Mouse (Mus musculus): ENCODE measurements at regions not wholly inside any gene's neighbourhood (a gene's known extent, or its start where the extent isn't known, plus 50 kb on each side); places are given as distances from the start of the nearest gene placed in this dataset.
A peak's percentile ranks its signal among the peaks of the same experiment; 100 is the strongest.

GRCm38 (mm10) chr11:114481037-114481436, 187.3 kb upstream of the Rpl38 start:
- Histone ChIP-seq H3K27me3 (ENCODE audit: insufficient read depth, low read length) (no peaks in the 10 kb centered on the region), H3K4me1 (ENCODE audit: insufficient read depth) (no peaks in the 10 kb centered on the region), H3K9ac (no peak overlapping the region), H3K4me2 (ENCODE audit: low read depth) (no peak overlapping the region), H3K9me3 (ENCODE audit: low read length) (no peaks in the 10 kb centered on the region), H3K36me3 (ENCODE audit: insufficient read depth) (no peaks in the 10 kb centered on the region), H3K27ac (ENCODE audit: low read depth, low read length) (no peak overlapping the region), H3K4me3 (ENCODE audit: low read depth, low read length) (no peak overlapping the region)
- no peak for ATAC-seq
- TF ChIP-seq CTCF (IDR thresholded peaks at IDR 0.05; ENCODE audit: low read depth): no peak; the same call in 1 of the 2 replicates
- DNase-seq: no peak
- 71% methylated on average over 7 of the region's 7 CpGs for WGBS

GRCm38 (mm10) chr11:114480119-114480540, 188.2 kb upstream of the Rpl38 start:
- Histone ChIP-seq H3K27ac (ENCODE audit: low read depth, low read length) (no peak overlapping the region), H3K4me3 (ENCODE audit: low read depth, low read length) (no peak overlapping the region), H3K4me2 (ENCODE audit: low read depth) (no peak overlapping the region), H3K4me1 (ENCODE audit: insufficient read depth) (no peaks in the 10 kb centered on the region), H3K9me3 (ENCODE audit: low read length) (no peaks in the 10 kb centered on the region), H3K36me3 (ENCODE audit: insufficient read depth) (no peaks in the 10 kb centered on the region), H3K9ac (no peak overlapping the region), H3K27me3 (ENCODE audit: insufficient read depth, low read length) (no peaks in the 10 kb centered on the region)
- DNase-seq (no peak), ATAC-seq (no peak)
- 62% methylated on average over 8 of the region's 8 CpGs for WGBS
- TF ChIP-seq CTCF (IDR thresholded peaks at IDR 0.05; ENCODE audit: low read depth): no peak

GRCm38 (mm10) chr11:114478736-114479135, 189.6 kb upstream of the Rpl38 start:
- Histone ChIP-seq H3K4me2 (ENCODE audit: low read depth) (no peak overlapping the region), H3K9me3 (ENCODE audit: low read length) (no peaks in the 10 kb centered on the region), H3K9ac (no peak overlapping the region), H3K36me3 (ENCODE audit: insufficient read depth) (no peaks in the 10 kb centered on the region), H3K4me3 (ENCODE audit: low read depth, low read length) (no peak overlapping the region), H3K27ac (ENCODE audit: low read depth, low read length) (no peak overlapping the region), H3K27me3 (ENCODE audit: insufficient read depth, low read length) (no peaks in the 10 kb centered on the region), H3K4me1 (ENCODE audit: insufficient read depth) (no peaks in the 10 kb centered on the region)
- no peak for ATAC-seq
- 14% methylated on average over 7 of the region's 7 CpGs for WGBS
- TF ChIP-seq CTCF (IDR thresholded peaks at IDR 0.05; ENCODE audit: low read depth): no peak
- DNase-seq: no peak

- Histone ChIP-seq H3K4me1 (ENCODE audit: insufficient read depth) (0 out of 2 replicates have a peak, but pooled peaks cover 5% of the 10 kb centered on the region), H3K27me3 (ENCODE audit: insufficient read depth, low read length) (no peaks in the 10 kb centered on the region), H3K4me3 (ENCODE audit: low read depth, low read length) (no peak overlapping the region), H3K36me3 (ENCODE audit: insufficient read depth) (no peaks in the 10 kb centered on the region), H3K9me3 (ENCODE audit: low read length) (no peaks in the 10 kb centered on the region), H3K9ac (no peak overlapping the region), H3K4me2 (ENCODE audit: low read depth) (no peak overlapping the region), H3K27ac (ENCODE audit: low read depth, low read length) (no peak overlapping the region)
- ATAC-seq (no peak), DNase-seq (peak; percentile 43)
- 69% methylated on average over 3 of the region's 3 CpGs for WGBS
- TF ChIP-seq CTCF (IDR thresholded peaks at IDR 0.05; ENCODE audit: low read depth): peak; percentile 64
These were observed 191.0 kb upstream of the Rpl38 start for GRCm38 (mm10) chr11:114477365-114477764.

- H3K36me3 ChIP-seq (ENCODE audit: insufficient read depth): no peaks in the 10 kb centered on the region
- 16% methylated on average over 22 of the region's 22 CpGs for WGBS
- DNase-seq (peak; percentile 54), ATAC-seq (peak; percentile 61)
- H3K9ac ChIP-seq: 0 out of 2 replicates have a peak overlapping the region, but pooled peaks have one; percentile 0
- no peak for TF ChIP-seq CTCF (IDR thresholded peaks at IDR 0.05; ENCODE audit: low read depth)
- H3K4me1 ChIP-seq (ENCODE audit: insufficient read depth): peaks cover 18% of the 10 kb centered on the region; the same call in 1 of the 2 replicates
- H3K4me2 ChIP-seq (ENCODE audit: low read depth): 0 out of 2 replicates have a peak overlapping the region, but pooled peaks have one; percentile 23
- H3K27me3 ChIP-seq (ENCODE audit: insufficient read depth, low read length): no peaks in the 10 kb centered on the region
- H3K9me3 ChIP-seq (ENCODE audit: low read length): no peaks in the 10 kb centered on the region
- peak overlapping the region; percentile 9; the same call in 1 of the 2 replicates for H3K27ac ChIP-seq (ENCODE audit: low read depth, low read length)
- no peak overlapping the region for H3K4me3 ChIP-seq (ENCODE audit: low read depth, low read length)
These were observed 195.6 kb upstream of the Rpl38 start for GRCm38 (mm10) chr11:114472501-114473260.

GRCm38 (mm10) chr11:114468394-114468793, 199.9 kb upstream of the Rpl38 start:
- Histone ChIP-seq H3K9me3 (ENCODE audit: low read length) (no peaks in the 10 kb centered on the region), H3K4me3 (ENCODE audit: low read depth, low read length) (no peak overlapping the region), H3K27me3 (ENCODE audit: insufficient read depth, low read length) (no peaks in the 10 kb centered on the region), H3K9ac (no peak overlapping the region), H3K4me2 (ENCODE audit: low read depth) (0 out of 2 replicates have a peak overlapping the region, but pooled peaks have one; percentile 8), H3K36me3 (ENCODE audit: insufficient read depth) (no peaks in the 10 kb centered on the region), H3K4me1 (ENCODE audit: insufficient read depth) (peaks cover 22% of the 10 kb centered on the region; the same call in 1 of the 2 replicates), H3K27ac (ENCODE audit: low read depth, low read length) (peak overlapping the region; percentile 71)
- no peak for TF ChIP-seq CTCF (IDR thresholded peaks at IDR 0.05; ENCODE audit: low read depth)
- 6% methylated on average over 8 of the region's 8 CpGs for WGBS
- ATAC-seq (peak; percentile 64), DNase-seq (peak; percentile 84)

- TF ChIP-seq CTCF (IDR thresholded peaks at IDR 0.05; ENCODE audit: low read depth): no peak
- Histone ChIP-seq H3K9ac (0 out of 2 replicates have a peak overlapping the region, but pooled peaks have one; percentile 3), H3K9me3 (ENCODE audit: low read length) (no peaks in the 10 kb centered on the region), H3K27me3 (ENCODE audit: insufficient read depth, low read length) (no peaks in the 10 kb centered on the region), H3K27ac (ENCODE audit: low read depth, low read length) (peak overlapping the region; percentile 71), H3K36me3 (ENCODE audit: insufficient read depth) (no peaks in the 10 kb centered on the region), H3K4me3 (ENCODE audit: low read depth, low read length) (no peak overlapping the region), H3K4me2 (ENCODE audit: low read depth) (peak overlapping the region; percentile 13; the same call in 1 of the 2 replicates), H3K4me1 (ENCODE audit: insufficient read depth) (peaks cover 20% of the 10 kb centered on the region; the same call in 1 of the 2 replicates)
- WGBS: 9% methylated on average over 8 of the region's 8 CpGs
- ATAC-seq (peak; percentile 85), DNase-seq (peak; percentile 88)
These were observed 200.5 kb upstream of the Rpl38 start for GRCm38 (mm10) chr11:114467803-114468202.
